Comparison of ENCODE assay signal across 9 mouse cellular contexts in the genomic region with DNA sequence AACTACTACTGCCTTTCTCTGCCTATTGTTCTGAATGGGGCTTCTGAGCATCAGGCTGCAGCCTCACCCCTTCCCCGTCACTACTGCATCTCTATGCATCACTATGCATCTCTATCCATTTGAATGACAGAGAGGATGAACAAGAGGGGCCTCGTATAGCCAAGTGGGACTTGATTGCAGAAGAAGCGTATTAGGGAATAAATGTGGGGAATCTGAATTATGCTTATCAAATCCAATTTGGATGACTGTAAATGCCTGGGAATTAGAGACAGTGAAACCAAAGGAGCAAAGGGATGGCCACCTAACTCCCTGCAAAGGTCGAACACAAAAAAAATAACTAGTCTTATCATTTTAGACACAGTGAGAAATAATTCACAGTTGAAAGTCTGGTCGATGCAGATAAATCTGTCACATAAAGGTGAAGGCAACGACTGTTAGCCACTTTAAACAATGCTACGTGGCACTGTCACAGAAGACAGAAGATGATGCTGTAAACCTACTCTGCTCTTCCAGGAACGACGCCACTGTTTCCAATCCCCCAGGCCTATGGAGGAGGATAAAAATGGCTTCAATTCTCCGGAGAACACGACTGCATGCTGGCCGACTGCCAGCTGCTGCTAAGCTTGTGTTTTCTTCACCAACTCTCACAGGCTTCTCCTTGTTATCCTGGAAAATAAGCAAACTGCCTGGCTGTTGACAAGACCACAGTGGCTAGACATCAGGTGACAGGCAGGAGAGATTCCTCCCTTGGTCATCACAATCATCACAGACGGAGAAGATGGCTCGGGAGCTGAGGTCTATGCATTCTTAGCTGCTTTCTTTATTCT.
DNase-seq lines count a peak whose midpoint lies in the region; ATAC-seq and TF ChIP-seq lines count a peak whose summit lies in the region.
"Had no signal": no experiment of that assay in that cellular context is flagged by ENCODE, and none has a peak within 500 bp of the region (broad histone marks: within the 10 kb centered on the region; RNA-seq: fewer than 3 reads in every experiment).

No protein-coding gene starts in this region.

- TF ChIP-seq CTCF in stomach, postnatal 0 days (IDR thresholded peaks at IDR 0.05; ENCODE audit: low read depth), result no peak

- H3K27ac ChIP-seq in forebrain, embryonic 12.5 days, result no peak overlapping the region; the same call in 1 of the 2 replicates
- no peak overlapping the region for H3K27ac ChIP-seq in forebrain, embryonic 10.5 days
- no peak overlapping the region for H3K27ac ChIP-seq in midbrain, embryonic 11.5 days (ENCODE audit: low read depth, low read length)
- H3K27ac ChIP-seq in midbrain, embryonic 10.5 days (replicated peaks), result no peak overlapping the region
- H3K27ac ChIP-seq in hindbrain, embryonic 14.5 days, result peak overlapping the region; percentile 73
- peak overlapping the region; percentile 43 for H3K27ac ChIP-seq in neural tube, embryonic 15.5 days (replicated peaks)
- no peak overlapping the region for H3K27ac ChIP-seq in stomach, postnatal 0 days (replicated peaks)

- no peak for DNase-seq in forebrain, embryonic 10.5 days (ENCODE audit: extremely low spot score, low spot score)
- peak; percentile 80 for DNase-seq in midbrain, embryonic 11.5 days (ENCODE audit: low spot score, missing footprints)
- no peak for DNase-seq in midbrain, embryonic 10.5 days (ENCODE audit: low spot score)
- DNase-seq in hindbrain, embryonic 14.5 days (ENCODE audit: low spot score), result peak; percentile 72
- DNase-seq in stomach, postnatal 0 days (ENCODE audit: low spot score), result no peak

- WGBS in forebrain, embryonic 12.5 days, result 59% methylated on average over 14 of the region's 14 CpGs
- WGBS in forebrain, embryonic 10.5 days, result 80% methylated on average over 14 of the region's 14 CpGs
- 71% methylated on average over 14 of the region's 14 CpGs for WGBS in midbrain, embryonic 11.5 days
- WGBS in midbrain, embryonic 10.5 days, result 75% methylated on average over 14 of the region's 14 CpGs
- 32% methylated on average over 14 of the region's 14 CpGs for WGBS in hindbrain, embryonic 14.5 days
- 36% methylated on average over 14 of the region's 14 CpGs for WGBS in neural tube, embryonic 15.5 days
- WGBS in stomach, postnatal 0 days, result 44% methylated on average over 14 of the region's 14 CpGs

- no peak overlapping the region for H3K4me3 ChIP-seq in forebrain, embryonic 12.5 days (replicated peaks)
- H3K4me3 ChIP-seq in forebrain, embryonic 10.5 days, result no peak overlapping the region
- no peak overlapping the region for H3K4me3 ChIP-seq in midbrain, embryonic 11.5 days (ENCODE audit: low read depth, low read length)
- no peak overlapping the region for H3K4me3 ChIP-seq in midbrain, embryonic 10.5 days
- H3K4me3 ChIP-seq in hindbrain, embryonic 14.5 days (replicated peaks; ENCODE audit: low read length), result no peak overlapping the region
- no peak overlapping the region for H3K4me3 ChIP-seq in neural tube, embryonic 15.5 days (replicated peaks)
- no peak overlapping the region for H3K4me3 ChIP-seq in stomach, postnatal 0 days (ENCODE audit: low read depth, low read length)

- peak; percentile 44; the same call in 1 of the 2 replicates for ATAC-seq in forebrain, embryonic 12.5 days (ENCODE audit: low FRiP score)
- peak; percentile 55; the same call in 1 of the 2 replicates for ATAC-seq in midbrain, embryonic 11.5 days (ENCODE audit: low FRiP score)
- ATAC-seq in hindbrain, embryonic 14.5 days (ENCODE audit: low FRiP score), result peak; percentile 71
- ATAC-seq in neural tube, embryonic 15.5 days (ENCODE audit: low FRiP score), result peak; percentile 72
- ATAC-seq in stomach, postnatal 0 days (ENCODE audit: low FRiP score, low TSS enrichment), result no peak
- no peak for ATAC-seq in inflammation-experienced regulatory T-cells, adult 6 months

- H3K27me3 ChIP-seq in forebrain, embryonic 12.5 days, result no peaks in the 10 kb centered on the region
- no peaks in the 10 kb centered on the region for H3K27me3 ChIP-seq in forebrain, embryonic 10.5 days (ENCODE audit: poor library complexity, severe bottlenecking)
- H3K27me3 ChIP-seq in midbrain, embryonic 11.5 days (ENCODE audit: control insufficient read depth, insufficient read depth, low read length), result no peaks in the 10 kb centered on the region
- no peaks in the 10 kb centered on the region for H3K27me3 ChIP-seq in midbrain, embryonic 10.5 days (ENCODE audit: low read depth, poor library complexity, severe bottlenecking)
- H3K27me3 ChIP-seq in hindbrain, embryonic 14.5 days (ENCODE audit: control insufficient read depth, insufficient read depth, low read length), result no peaks in the 10 kb centered on the region
- H3K27me3 ChIP-seq in neural tube, embryonic 15.5 days (replicated peaks), result no peaks in the 10 kb centered on the region
- H3K27me3 ChIP-seq in stomach, postnatal 0 days (ENCODE audit: control insufficient read depth, insufficient read depth, low read length), result no peaks in the 10 kb centered on the region
- H3K27me3 ChIP-seq: CH12.LX had no signal

- H3K36me3 ChIP-seq in forebrain, embryonic 12.5 days (replicated peaks), result no peaks in the 10 kb centered on the region
- H3K36me3 ChIP-seq in forebrain, embryonic 10.5 days (replicated peaks), result no peaks in the 10 kb centered on the region
- H3K36me3 ChIP-seq in midbrain, embryonic 11.5 days (ENCODE audit: control insufficient read depth, insufficient read depth, low read length), result no peaks in the 10 kb centered on the region
- H3K36me3 ChIP-seq in midbrain, embryonic 10.5 days, result no peaks in the 10 kb centered on the region
- H3K36me3 ChIP-seq in hindbrain, embryonic 14.5 days (replicated peaks; ENCODE audit: control insufficient read depth, insufficient read depth), result no peaks in the 10 kb centered on the region
- no peaks in the 10 kb centered on the region for H3K36me3 ChIP-seq in neural tube, embryonic 15.5 days
- no peaks in the 10 kb centered on the region for H3K36me3 ChIP-seq in stomach, postnatal 0 days (ENCODE audit: control insufficient read depth, insufficient read depth, low read length)

- no peak overlapping the region for H3K4me2 ChIP-seq in forebrain, embryonic 12.5 days
- H3K4me2 ChIP-seq in midbrain, embryonic 11.5 days, result no peak overlapping the region
- H3K4me2 ChIP-seq in hindbrain, embryonic 14.5 days (replicated peaks), result no peak overlapping the region
- H3K4me2 ChIP-seq in neural tube, embryonic 15.5 days, result peak overlapping the region; percentile 13; the same call in 1 of the 2 replicates
- no peak overlapping the region for H3K4me2 ChIP-seq in stomach, postnatal 0 days (replicated peaks; ENCODE audit: low read depth)

- no peaks in the 10 kb centered on the region for H3K9me3 ChIP-seq in forebrain, embryonic 12.5 days
- H3K9me3 ChIP-seq in forebrain, embryonic 10.5 days, result no peaks in the 10 kb centered on the region
- H3K9me3 ChIP-seq in midbrain, embryonic 11.5 days (ENCODE audit: control insufficient read depth, low read length), result no peaks in the 10 kb centered on the region
- H3K9me3 ChIP-seq in midbrain, embryonic 10.5 days (replicated peaks), result no peaks in the 10 kb centered on the region
- H3K9me3 ChIP-seq in hindbrain, embryonic 14.5 days (ENCODE audit: control insufficient read depth, low read length), result no peaks in the 10 kb centered on the region
- H3K9me3 ChIP-seq in neural tube, embryonic 15.5 days (replicated peaks), result no peaks in the 10 kb centered on the region
- no peaks in the 10 kb centered on the region for H3K9me3 ChIP-seq in stomach, postnatal 0 days (ENCODE audit: control insufficient read depth, low read length)

- H3K4me1 ChIP-seq in forebrain, embryonic 12.5 days, result 0 out of 2 replicates have a peak, but pooled peaks cover 5% of the 10 kb centered on the region
- no peaks in the 10 kb centered on the region for H3K4me1 ChIP-seq in forebrain, embryonic 10.5 days
- H3K4me1 ChIP-seq in midbrain, embryonic 11.5 days (ENCODE audit: control insufficient read depth, insufficient read depth, low read length), result 0 out of 2 replicates have a peak, but pooled peaks cover 3% of the 10 kb centered on the region
- no peaks in the 10 kb centered on the region for H3K4me1 ChIP-seq in midbrain, embryonic 10.5 days
- peaks cover 17% of the 10 kb centered on the region for H3K4me1 ChIP-seq in hindbrain, embryonic 14.5 days (replicated peaks; ENCODE audit: control insufficient read depth, insufficient read depth, low read length)
- peaks cover 12% of the 10 kb centered on the region for H3K4me1 ChIP-seq in neural tube, embryonic 15.5 days
- no peaks in the 10 kb centered on the region for H3K4me1 ChIP-seq in stomach, postnatal 0 days (replicated peaks; ENCODE audit: control insufficient read depth, insufficient read depth)

- no peak for TF ChIP-seq EP300 in stomach, postnatal 0 days (optimal IDR thresholded peaks at IDR 0.05)

- H3K9ac ChIP-seq in forebrain, embryonic 12.5 days, result no peak overlapping the region
- H3K9ac ChIP-seq in midbrain, embryonic 11.5 days (ENCODE audit: low read length), result no peak overlapping the region
- peak overlapping the region; percentile 5; the same call in 1 of the 2 replicates for H3K9ac ChIP-seq in hindbrain, embryonic 14.5 days
- H3K9ac ChIP-seq in neural tube, embryonic 15.5 days (replicated peaks), result no peak overlapping the region
- H3K9ac ChIP-seq in stomach, postnatal 0 days (ENCODE audit: low read length), result no peak overlapping the region

Comparison
In these comparisons a context has a peak if more than half of its experiments do, and no peak if none do; other contexts are left out.
1. DNase-seq: peak in midbrain, embryonic 11.5 days (single experiment) and hindbrain, embryonic 14.5 days (single experiment); none in forebrain, embryonic 10.5 days (single experiment), midbrain, embryonic 10.5 days (single experiment) and stomach, postnatal 0 days (single experiment).
2. ATAC-seq: peak in forebrain, embryonic 12.5 days (single experiment), midbrain, embryonic 11.5 days (single experiment), hindbrain, embryonic 14.5 days (single experiment) and neural tube, embryonic 15.5 days (single experiment); none in stomach, postnatal 0 days (single experiment) and inflammation-experienced regulatory T-cells, adult 6 months (single experiment).
3. H3K27ac ChIP-seq: peak in hindbrain, embryonic 14.5 days (single experiment) and neural tube, embryonic 15.5 days (single experiment); none in forebrain, embryonic 12.5 days (single experiment), forebrain, embryonic 10.5 days (single experiment), midbrain, embryonic 11.5 days (single experiment), midbrain, embryonic 10.5 days (single experiment) and stomach, postnatal 0 days (single experiment).